Mouse (Mus musculus): ENCODE data around the gene Dgkq.

DNA sequence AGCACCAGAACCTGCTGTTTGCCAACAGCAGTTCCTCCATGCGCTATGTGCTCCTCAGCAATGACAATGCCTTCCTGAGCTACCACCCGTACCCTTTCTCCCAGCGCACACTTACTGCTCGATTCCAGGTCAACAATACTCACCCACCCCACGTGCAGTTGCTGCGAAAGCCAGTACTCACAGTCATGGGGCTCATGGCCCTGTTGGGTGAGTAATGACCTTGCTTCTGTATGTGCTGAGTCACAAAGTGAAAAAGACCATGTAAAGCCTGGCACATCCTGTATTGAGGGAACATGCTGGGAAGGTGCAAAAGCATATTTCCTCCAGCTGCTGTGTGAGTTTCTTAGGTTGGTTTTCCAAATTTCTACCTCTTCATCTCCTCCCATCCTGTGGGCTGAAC is 11.4 kb upstream of the Dgkq start:
- TF ChIP-seq MAFK (IDR thresholded peaks at IDR 0.05; ENCODE audit: insufficient read depth, low read depth, low read length), result no peak
- TF ChIP-seq HCFC1 (IDR thresholded peaks at IDR 0.05; ENCODE audit: borderline replicate concordance, insufficient read depth, low read length), result no peak
